Mouse (Mus musculus): ENCODE measurements around the gene Eaf2.

DNA sequence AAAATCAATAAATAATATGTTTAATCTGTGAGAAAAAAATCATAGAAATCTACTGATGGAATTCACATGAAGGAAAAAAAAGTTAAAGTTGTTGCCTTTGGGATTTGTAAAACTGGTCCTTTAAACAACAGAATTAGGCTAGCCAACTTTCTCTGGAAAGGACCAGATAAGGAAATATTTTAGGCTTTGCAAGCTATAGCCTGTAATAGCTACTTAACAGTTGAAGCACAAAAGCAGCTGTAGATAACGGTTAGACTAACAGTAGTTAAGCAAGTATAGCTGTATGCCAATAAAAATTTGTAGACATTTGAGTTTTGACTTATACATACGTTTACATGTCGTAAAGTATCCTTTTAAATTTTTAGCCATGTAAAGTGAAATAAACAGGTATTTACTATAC lies 11.2 kb downstream of the Eaf2 start:
- TF ChIP-seq CTCF (IDR thresholded peaks at IDR 0.05; ENCODE audit: borderline replicate concordance, insufficient read depth, low read depth, low read length) (no peak), POLR2A (IDR thresholded peaks at IDR 0.05; ENCODE audit: borderline replicate concordance, insufficient read depth, low read length) (no peak)
